Mouse (Mus musculus) heart, adult 18-20 months (tissue): ENCODE measurements around the gene Pramel4. TPM values are rescaled to one million over a fixed set of nuclear protein-coding genes. Genes with fewer than 3 reads are reported as not detected.
"Not testable (repeated sequence)": the region's sequence is repeated elsewhere in the genome, so short reads cannot be mapped to it uniquely, and the experiment has no call there.

Experiments
- DNase-seq, 2 experiments: peaks; one replicate each; pipeline ENCODE4 v3.0.0; 2021 to 2022; ENCODE audit warnings: mixed read lengths in 1 of 2
- long read RNA-seq, 2 experiments: library from polyadenylated mRNA; stranded (forward); transcript quantifications; one replicate each; pipeline ENCODE4 v2.0.0; 2021
- total RNA-seq, 2 experiments: library from RNA; stranded (reverse); gene quantifications; 2 replicates each; pipeline ENCODE4 v1.2.3; 2021

Pramel4 gene
- total RNA-seq = not detected
- long read RNA-seq, experiment 1 = 0 reads
- long read RNA-seq, experiment 2 = 0 reads

- not testable (repeated sequence) for DNase-seq
Measured at GRCm38 (mm10) chr4:144058826-144059225, at the start of gene Pramel4. TSS of gene Pramel4 (plus strand) at chr4:144059126.

- not testable (repeated sequence) for DNase-seq
Measured at GRCm38 (mm10) chr4:144106174-144106573, 47.2 kb downstream of the Pramel4 start, which contains the start of gene Gm13102. TSS of gene Gm13102 (plus strand) at chr4:144106474.

Other genes starting within 250 kb of the Pramel4 start
- gene Gm13084, start 243.0 kb upstream of the Pramel4 start, total RNA-seq = not detected
- gene Gm13103, start 212.6 kb upstream of the Pramel4 start, total RNA-seq = not detected
- gene Pramef6, start 158.7 kb upstream of the Pramel4 start, total RNA-seq = not detected
- gene Pramef25, start 108.1 kb upstream of the Pramel4 start, total RNA-seq = not detected
- gene Gm13101, start 92.2 kb upstream of the Pramel4 start, total RNA-seq = not detected
- not detected for gene Pramef17, start 64.8 kb upstream of the Pramel4 start, total RNA-seq
- not detected for gene Gm13102, start 47.3 kb downstream of the Pramel4 start, total RNA-seq
- not detected for gene Oog3, start 103.5 kb downstream of the Pramel4 start, total RNA-seq
- not detected for gene Oog2, start 131.6 kb downstream of the Pramel4 start, total RNA-seq
- gene C87977, start 154.2 kb downstream of the Pramel4 start, total RNA-seq = not detected
- gene Pramel5, start 221.4 kb downstream of the Pramel4 start, total RNA-seq = not detected